Mouse (Mus musculus) cerebellum, adult 11 months (tissue): ENCODE measurements around the gene Lmo1.
"Not testable (repeated sequence)": the region's sequence is repeated elsewhere in the genome, so short reads cannot be mapped to it uniquely, and the experiment has no call there.

ENCODE experiments used
- DNase-seq: peaks from one replicate; pipeline ENCODE4 v3.0.0; 2022

The Lmo1 gene

DNA sequence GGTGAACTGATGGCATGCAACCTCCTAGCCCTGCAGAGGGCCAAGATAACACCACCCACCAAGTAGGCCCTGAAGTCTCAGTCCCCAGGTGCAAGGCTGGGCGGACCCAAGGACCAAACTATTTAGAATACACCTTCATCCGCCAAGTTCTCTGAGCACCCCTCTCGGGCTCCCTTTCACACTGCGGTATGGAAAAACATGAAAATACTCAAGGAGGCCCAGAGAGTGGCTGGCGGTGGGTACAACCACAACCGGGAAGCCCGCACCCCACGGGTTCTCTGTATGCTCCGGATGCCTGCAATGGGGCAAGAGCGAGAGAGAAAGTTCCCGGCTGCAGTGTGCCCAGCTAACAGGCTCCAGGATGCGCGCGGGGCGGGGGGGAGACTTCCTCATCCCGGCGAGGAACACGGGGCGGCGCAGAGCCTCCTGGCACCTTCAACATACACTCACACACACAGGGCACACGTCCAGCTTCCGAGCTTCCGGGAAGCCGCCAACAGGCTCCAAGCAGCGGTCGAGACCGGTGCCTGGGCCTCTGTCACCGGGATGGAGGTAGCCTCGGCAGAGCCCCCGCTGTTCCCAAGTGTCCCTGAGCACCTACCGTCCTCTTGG is 564 bp downstream of the Lmo1 start:
- peak; percentile 80 for DNase-seq

DNA sequence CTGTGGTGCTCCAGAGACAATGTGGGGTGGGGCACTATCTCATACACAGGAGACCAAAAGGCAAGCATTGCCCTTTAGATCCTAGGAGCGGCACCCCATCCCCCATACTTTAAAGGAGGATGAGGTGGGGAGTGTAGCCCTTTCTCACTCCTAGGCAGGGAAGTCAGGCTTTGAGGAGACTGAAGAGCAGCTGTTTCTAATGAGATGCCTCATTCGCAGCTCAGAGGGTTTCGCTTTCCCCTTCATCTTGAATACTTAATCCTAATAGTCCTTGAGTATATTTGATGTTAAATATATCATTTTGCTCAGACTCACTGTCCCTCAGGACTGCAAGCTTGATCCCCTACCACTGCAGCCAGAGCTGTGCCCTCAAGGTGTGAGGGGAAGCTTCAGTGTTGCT is 3.1 kb downstream of the Lmo1 start:
- DNase-seq, result no peak

DNA sequence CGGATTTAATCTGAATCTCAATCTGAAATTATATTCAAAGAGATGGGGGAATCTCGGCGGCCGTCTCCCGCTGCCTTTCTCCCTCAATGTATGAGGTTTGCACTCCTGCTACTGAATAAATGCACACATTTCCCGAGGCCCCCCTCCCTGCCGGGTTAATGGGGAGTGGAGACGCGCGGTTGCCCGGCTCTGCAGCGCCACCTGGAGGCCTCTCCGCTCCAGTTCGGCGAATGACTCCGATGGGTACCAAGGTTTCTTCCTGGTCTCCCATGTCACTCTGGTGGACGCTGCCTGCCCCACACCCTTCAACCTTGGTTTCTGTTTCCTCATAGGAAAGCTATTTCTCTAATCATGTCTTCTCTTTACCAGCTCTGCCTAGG is 4.6 kb downstream of the Lmo1 start:
- DNase-seq, result peak; percentile 92

DNA sequence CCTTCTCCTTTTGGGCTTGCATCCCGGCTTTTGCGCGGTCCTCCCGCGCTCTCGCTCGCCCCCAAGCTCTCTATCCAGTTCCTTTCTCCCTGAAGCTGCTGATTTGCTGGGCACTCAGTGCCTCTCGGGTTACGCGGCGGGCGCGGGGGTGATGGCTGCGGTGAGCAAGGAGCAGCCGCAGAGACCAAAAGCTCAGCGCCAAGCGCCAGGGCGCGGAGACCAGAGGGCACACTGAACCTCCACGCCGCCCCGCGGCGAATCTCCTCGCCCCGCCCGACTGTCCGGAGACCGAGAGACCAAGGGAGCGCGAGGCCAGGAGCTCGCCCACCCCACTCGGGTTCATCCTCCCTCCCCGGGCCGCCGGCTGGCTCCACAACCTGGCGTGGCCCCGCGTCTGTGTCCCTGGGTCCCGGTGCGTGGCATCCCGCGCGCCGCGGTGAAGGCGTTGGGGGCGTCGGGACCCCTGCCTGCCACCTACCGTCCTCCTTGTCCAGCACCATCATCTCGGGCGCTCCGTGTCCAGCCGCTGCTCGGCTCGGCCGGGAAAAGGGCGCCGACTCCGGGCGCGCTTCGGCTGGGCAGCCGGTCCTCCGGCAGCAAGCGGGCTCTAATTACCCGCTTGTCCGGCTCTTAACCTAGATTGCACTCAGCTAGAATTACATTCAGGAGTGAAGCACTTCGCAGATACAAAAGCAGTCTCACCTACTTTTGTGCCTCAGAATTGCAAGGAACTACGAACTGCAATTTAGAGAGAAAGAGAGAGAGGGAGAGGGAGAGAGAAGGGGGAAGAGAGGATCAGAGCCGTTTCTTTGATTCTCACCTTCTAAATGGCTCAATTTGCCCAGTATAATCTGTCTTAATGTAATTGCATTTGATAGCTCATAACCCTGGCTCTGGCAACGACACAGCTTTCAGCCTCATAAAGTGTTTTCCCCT is 5.2 kb downstream of the Lmo1 start:
- DNase-seq, result peak; percentile 71

DNA sequence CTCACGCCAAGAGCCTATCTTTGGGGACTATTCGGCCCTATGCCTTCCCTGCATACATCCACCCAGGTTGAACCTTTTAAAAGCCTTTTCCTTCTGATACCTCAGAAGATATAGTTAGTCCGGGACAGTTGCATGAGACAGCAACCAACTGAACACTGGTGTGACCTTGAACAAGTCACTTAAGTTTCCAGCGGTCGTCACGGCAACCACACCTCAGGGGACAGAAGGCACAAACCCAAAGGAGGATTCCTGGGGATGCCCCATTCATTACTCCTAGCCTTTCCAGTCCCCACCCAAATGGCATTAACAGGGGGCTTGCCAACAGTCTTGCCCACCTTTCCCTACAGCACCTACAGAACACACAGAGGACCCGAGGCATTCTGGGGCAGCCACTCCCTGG is 6.3 kb downstream of the Lmo1 start:
- DNase-seq, result no peak

DNA sequence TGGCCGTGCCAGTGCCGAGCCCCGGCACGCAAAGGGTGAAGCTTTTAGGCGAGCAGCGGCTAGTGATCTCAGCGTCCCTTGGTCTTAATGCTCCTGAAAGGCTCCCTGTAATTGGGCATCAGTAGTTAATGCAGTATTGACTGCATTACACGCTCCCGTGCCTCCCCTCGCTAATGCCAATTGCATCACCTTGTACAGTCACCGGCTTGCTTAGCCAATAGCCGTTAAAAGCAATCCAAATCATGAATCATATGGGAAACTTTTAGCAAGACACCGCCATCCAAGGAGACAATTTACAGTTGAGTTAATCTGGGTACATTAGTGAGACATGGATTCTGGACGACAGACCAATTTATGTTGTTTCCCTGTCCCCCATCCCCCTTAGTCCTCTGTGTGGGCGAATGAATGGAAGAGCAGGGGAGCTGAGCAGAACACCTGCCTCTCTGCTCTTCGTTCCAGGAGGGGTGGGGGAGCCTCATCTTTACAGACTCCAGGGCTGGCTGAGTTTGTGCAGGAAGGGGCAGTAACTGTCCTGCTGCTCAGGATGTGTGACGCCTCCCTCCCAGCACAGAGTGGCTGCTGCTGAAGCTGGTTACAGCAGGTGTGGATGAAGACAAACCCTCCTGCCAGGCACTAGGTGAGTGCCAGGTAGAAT is 8.9 kb downstream of the Lmo1 start:
- DNase-seq, result no peak

DNA sequence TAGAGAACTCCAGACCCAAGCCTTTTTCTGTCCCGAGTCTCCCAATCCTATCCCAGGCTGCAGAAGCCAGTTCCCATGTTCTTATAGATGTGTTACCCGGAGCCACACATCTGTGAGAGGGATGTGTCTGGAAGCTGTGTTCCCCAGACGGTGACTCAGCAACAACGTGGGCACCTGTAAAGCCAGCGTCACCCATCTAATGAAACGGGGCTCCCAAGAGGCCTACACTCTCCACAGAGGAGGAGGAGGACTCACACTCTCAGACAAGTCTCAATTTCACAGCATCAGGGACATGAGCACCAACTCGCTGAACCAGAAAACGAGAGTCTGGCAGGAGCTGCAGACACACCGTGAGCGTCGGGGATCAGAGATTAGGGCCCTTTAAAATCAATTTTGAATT is 20.7 kb downstream of the Lmo1 start:
- DNase-seq, result no peak

DNA sequence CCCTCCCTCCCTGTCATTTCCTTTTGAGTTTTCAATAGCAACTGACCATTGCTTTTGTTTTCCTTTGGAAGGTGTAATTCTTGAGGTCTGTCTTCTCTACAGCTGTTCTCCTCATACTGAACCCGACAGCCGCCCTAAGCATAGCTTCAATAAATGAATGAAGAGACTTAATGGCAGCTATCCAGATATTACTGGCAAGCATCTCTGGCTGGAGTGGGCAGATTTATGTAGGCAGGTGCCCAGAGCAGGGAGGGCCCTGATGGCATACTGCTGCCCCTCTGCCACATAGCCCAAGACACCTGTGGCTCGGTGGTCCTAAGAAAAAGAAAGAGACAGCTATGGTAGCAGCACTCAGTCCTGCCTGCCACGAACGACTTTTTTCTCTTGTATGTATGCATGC is 21.5 kb downstream of the Lmo1 start:
- no peak for DNase-seq

GRCm38 (mm10) chr7:109151088-109151487 is 23.9 kb downstream of the Lmo1 start:
- DNase-seq, result no peak

DNA sequence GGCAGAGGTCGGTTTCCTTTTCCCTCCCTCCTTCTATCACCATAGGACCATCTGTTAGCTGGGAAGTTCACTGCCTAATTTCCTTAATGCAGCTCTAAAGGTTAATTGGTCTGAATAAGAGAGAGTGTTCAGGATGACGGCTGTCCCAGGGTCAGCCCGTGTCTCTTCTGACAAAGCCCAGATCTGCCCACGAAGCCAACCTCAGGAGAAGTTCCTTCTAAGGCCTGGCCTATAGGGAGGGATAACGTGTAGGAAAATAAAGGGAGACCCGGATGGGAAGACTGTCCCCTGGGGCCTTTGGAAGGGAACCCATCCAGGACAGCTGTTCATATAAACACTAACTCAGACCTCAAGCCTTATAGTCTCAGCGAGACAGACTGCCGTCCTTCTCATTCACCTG is 29.8 kb downstream of the Lmo1 start:
- DNase-seq, result no peak

DNA sequence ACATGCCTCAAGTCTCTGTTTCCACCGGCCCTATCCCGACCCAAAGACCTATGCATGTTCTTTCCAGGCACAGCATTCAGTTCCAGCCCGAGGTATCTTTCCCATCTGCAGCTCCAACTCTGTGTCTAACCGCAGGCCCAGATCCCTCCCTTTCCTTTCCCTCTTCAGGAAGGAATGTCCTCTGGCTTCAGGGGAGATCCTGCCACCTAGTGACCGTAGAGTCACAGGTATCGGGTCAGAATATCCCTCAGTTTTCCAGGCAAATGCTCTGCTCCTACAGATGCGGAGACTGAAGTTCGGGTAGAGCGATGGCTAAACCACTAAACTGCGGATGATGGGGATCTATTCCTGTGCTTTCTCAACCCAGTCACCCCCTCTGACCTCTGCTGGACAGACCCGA is 30.3 kb downstream of the Lmo1 start:
- no peak for DNase-seq

DNA sequence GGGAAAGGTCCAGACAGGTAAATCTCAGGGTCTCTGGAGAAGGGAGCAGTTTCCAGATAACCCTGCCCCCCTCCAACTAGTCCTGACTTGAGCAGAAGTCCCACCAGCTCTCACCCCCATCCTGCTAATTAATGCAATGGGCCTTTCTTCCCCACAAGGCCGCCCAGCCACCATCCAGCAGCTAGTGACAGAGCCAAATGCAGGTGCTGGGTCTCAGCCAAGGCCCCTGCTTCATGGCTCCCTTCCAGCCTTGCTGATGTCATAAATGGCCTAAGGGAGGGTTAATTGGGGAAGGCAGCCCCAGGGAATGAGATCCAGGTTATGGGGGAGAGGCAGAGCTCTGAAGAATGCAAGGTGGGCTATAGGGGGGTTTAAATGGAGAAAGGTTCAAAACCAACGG is 32.4 kb downstream of the Lmo1 start:
- DNase-seq, result no peak

GRCm38 (mm10) chr7:109141753-109142152 is 33.3 kb downstream of the Lmo1 start:
- DNase-seq, result no peak

GRCm38 (mm10) chr7:109141054-109141453 is 34.0 kb downstream of the Lmo1 start:
- no peak for DNase-seq

DNA sequence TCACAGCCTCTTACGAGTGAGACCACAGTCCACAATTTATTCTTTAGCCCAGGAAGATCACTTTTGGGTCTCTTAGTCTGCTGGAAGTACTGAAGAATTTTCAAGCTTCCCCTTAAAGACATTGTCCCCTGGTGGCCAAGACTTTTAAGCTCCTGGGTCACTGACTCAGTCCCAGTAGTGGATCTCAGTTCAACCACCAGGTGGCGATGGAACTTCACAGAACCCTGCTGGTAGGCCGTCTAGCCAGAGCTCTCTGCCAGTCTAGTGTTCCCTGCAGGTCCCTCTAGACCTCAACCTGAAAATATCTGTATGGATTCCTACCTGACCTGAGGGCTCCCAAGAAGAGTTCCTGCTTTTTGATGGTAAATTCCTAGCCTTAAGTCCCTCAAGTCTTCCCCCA is 35.6 kb downstream of the Lmo1 start:
- DNase-seq, result peak; percentile 85

DNA sequence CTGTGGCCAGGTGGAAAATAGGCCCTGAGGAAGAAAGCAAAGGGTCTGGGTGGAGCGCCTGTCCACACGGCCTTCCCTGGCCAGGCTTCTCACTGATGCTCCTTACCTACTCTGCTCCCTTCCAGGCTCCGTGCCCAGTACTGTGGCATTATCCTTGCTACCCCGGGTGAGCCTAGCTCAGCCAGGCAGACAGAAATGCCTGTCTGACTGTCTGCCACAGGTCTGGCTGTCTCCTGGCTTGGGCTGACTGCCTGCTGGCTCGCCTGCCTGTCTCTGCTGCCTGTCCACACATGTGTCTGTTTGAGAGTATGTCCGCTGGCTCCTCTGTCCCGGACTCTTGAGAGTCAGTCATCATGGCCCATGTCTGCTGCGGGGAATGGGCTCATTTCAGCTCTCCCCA is 37.6 kb downstream of the Lmo1 start:
- peak; percentile 37 for DNase-seq

- DNase-seq, result no peak
These were observed 43.4 kb downstream of the Lmo1 start for GRCm38 (mm10) chr7:109131565-109131964.

- DNase-seq, result no peak
These were observed 44.9 kb downstream of the Lmo1 start for GRCm38 (mm10) chr7:109129946-109130686.

- DNase-seq, result no peak
These were observed 45.6 kb downstream of the Lmo1 start for GRCm38 (mm10) chr7:109129442-109129841.

- DNase-seq, result no peak
These were observed 59.1 kb downstream of the Lmo1 start for GRCm38 (mm10) chr7:109115929-109116328.

DNA sequence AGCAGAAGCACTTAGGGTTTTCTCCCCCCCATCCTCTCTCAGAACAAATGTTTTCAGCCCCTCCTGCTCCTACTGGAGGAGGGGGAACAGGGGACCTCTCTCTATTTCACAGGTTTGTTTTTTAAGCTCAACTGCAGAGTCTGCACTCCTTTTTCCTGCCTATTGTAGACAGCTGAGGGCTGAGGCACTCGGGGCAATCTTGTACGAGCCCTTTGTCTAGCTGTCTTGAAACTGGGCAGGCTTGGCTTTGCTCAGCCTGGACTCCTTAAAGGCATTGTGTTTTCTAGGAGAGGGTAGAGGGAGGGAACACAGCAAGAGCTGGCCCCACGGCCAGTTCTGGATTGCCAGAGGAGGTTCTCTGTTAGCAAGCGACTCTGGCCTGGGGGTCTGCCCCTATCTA is 59.5 kb downstream of the Lmo1 start:
- not testable (repeated sequence) for DNase-seq

- no peak for DNase-seq
These were observed 60.1 kb downstream of the Lmo1 start for GRCm38 (mm10) chr7:109114950-109115349.

- DNase-seq, result no peak
These were observed 64.0 kb downstream of the Lmo1 start for GRCm38 (mm10) chr7:109111000-109111399.
